Mouse (Mus musculus) heart, embryonic 11.5 days (tissue): ENCODE measurements at regions not wholly inside any gene's neighbourhood (a gene's known extent, or its start where the extent isn't known, plus 50 kb on each side); places are given as distances from the start of the nearest gene placed in this dataset.

Experiments
- ATAC-seq: fragments of 200-750 bp; cut with Nextera tagmentation; replicated peaks from 2 replicates; pipeline ENCODE4 v1.8.0; 2017; ENCODE audit warnings: moderate library complexity; ENCODE audit not compliant: insufficient number of reproducible peaks, low FRiP score, low TSS enrichment
- H3K27ac ChIP-seq: fragments of 300-500 bp; sonication (generic); 2 replicates; pipeline ENCODE4 v1.5.1; 2014; ENCODE audit warnings: mild to moderate bottlenecking, low read depth, low read length
- H3K27me3 ChIP-seq: fragments of 300-500 bp; sonication (generic); 2 replicates; pipeline ENCODE4 v1.6.1; 2014; ENCODE audit warnings: mild to moderate bottlenecking, low read length, mixed read lengths; ENCODE audit not compliant: control insufficient read depth, insufficient read depth
- H3K36me3 ChIP-seq: fragments of 300-500 bp; sonication (generic); 2 replicates; pipeline ENCODE4 v1.6.1; 2014; ENCODE audit warnings: mild to moderate bottlenecking, low read length, moderate library complexity, mixed read lengths; ENCODE audit not compliant: control insufficient read depth, insufficient read depth
- H3K4me1 ChIP-seq: fragments of 300-500 bp; sonication (generic); 2 replicates; pipeline ENCODE4 v1.6.1; 2014; ENCODE audit warnings: low read length; ENCODE audit not compliant: control insufficient read depth, insufficient read depth
- H3K4me2 ChIP-seq: fragments of 300-500 bp; sonication (generic); 2 replicates; pipeline ENCODE4 v1.6.1; 2014; ENCODE audit warnings: mild to moderate bottlenecking, moderate library complexity
- H3K4me3 ChIP-seq: fragments of 300-500 bp; sonication (generic); 2 replicates; pipeline ENCODE4 v1.5.1; 2014; ENCODE audit warnings: low read depth, low read length
- H3K9ac ChIP-seq: fragments of 300-500 bp; sonication (generic); 2 replicates; pipeline ENCODE4 v1.6.1; 2014; ENCODE audit warnings: mild to moderate bottlenecking, low read depth, low read length, moderate library complexity
- H3K9me3 ChIP-seq: fragments of 300-500 bp; sonication (generic); replicated peaks from 2 replicates; pipeline ENCODE4 v1.6.1; 2016; ENCODE audit warnings: low read length; ENCODE audit not compliant: control insufficient read depth
- WGBS: fragments of 180-500 bp; shearing (Covaris S2); extraction: QIAGEN DNeasy Blood & Tissue Kit; methylation state at CpG from one replicate; pipeline ENCODE4 v1.1.7; 2014; ENCODE audit not compliant: insufficient replicate concordance; 5-methylcytosine and 5-hydroxymethylcytosine counted together

- Histone ChIP-seq H3K4me2 (peak overlapping the region; percentile 3; the same call in 1 of the 2 replicates), H3K4me3 (no peak overlapping the region), H3K27me3 (no peaks in the 10 kb centered on the region), H3K9ac (no peak overlapping the region), H3K9me3 (no peaks in the 10 kb centered on the region), H3K36me3 (no peaks in the 10 kb centered on the region), H3K27ac (peak overlapping the region; percentile 80), H3K4me1 (peaks cover 17% of the 10 kb centered on the region)
- no peak for ATAC-seq
- WGBS = 36% methylated on average over 5 of the region's 5 CpGs
These were observed 86.2 kb upstream of the Slc25a26 start for GRCm38 (mm10) chr6:94413987-94414360.

GRCm38 (mm10) chr6:94413297-94413986 lies 86.7 kb upstream of the Slc25a26 start:
- no peak for ATAC-seq
- Histone ChIP-seq H3K9ac (no peak overlapping the region), H3K36me3 (no peaks in the 10 kb centered on the region), H3K9me3 (no peaks in the 10 kb centered on the region), H3K27ac (peak overlapping the region; percentile 80), H3K4me3 (no peak overlapping the region), H3K27me3 (no peaks in the 10 kb centered on the region), H3K4me1 (peaks cover 17% of the 10 kb centered on the region), H3K4me2 (peak overlapping the region; percentile 3; the same call in 1 of the 2 replicates)
- 50% methylated on average over 10 of the region's 10 CpGs for WGBS

GRCm38 (mm10) chr6:94412341-94412740 lies 87.8 kb upstream of the Slc25a26 start:
- Histone ChIP-seq H3K27me3 (no peaks in the 10 kb centered on the region), H3K4me2 (no peak overlapping the region), H3K4me1 (peaks cover 22% of the 10 kb centered on the region), H3K9ac (no peak overlapping the region), H3K36me3 (no peaks in the 10 kb centered on the region), H3K4me3 (no peak overlapping the region), H3K27ac (no peak overlapping the region), H3K9me3 (no peaks in the 10 kb centered on the region)
- ATAC-seq = no peak
- WGBS = 85% methylated on average over 7 of the region's 7 CpGs

- WGBS = 48% methylated on average over 2 of the region's 2 CpGs
- peaks cover 34% of the 10 kb centered on the region for H3K4me1 ChIP-seq
- no peak for ATAC-seq
These were observed 89.7 kb upstream of the Slc25a26 start for GRCm38 (mm10) chr6:94410480-94410879.

GRCm38 (mm10) chr6:94408996-94409395 lies 91.1 kb upstream of the Slc25a26 start:
- Histone ChIP-seq H3K27ac (no peak overlapping the region), H3K4me1 (peaks cover 32% of the 10 kb centered on the region), H3K9ac (no peak overlapping the region), H3K36me3 (no peaks in the 10 kb centered on the region), H3K9me3 (no peaks in the 10 kb centered on the region), H3K27me3 (no peaks in the 10 kb centered on the region), H3K4me3 (no peak overlapping the region), H3K4me2 (no peak overlapping the region)
- no peak for ATAC-seq
- 93% methylated on average over 2 of the region's 2 CpGs for WGBS

More at GRCm38 (mm10) chr6:94410480-94410879, 89.7 kb upstream of the Slc25a26 start:
- Histone ChIP-seq H3K4me2 (no peak overlapping the region), H3K36me3 (no peaks in the 10 kb centered on the region), H3K9me3 (no peaks in the 10 kb centered on the region), H3K27ac (no peak overlapping the region), H3K4me3 (no peak overlapping the region), H3K27me3 (no peaks in the 10 kb centered on the region), H3K9ac (no peak overlapping the region)

- Histone ChIP-seq H3K4me3 (no peak overlapping the region), H3K4me1 (peaks cover 22% of the 10 kb centered on the region), H3K36me3 (no peaks in the 10 kb centered on the region), H3K9me3 (no peaks in the 10 kb centered on the region), H3K27me3 (no peaks in the 10 kb centered on the region), H3K9ac (no peak overlapping the region), H3K4me2 (no peak overlapping the region), H3K27ac (no peak overlapping the region)
- WGBS = 66% methylated on average over 4 of the region's 4 CpGs
- ATAC-seq = no peak
These were observed 92.4 kb upstream of the Slc25a26 start for GRCm38 (mm10) chr6:94407751-94408150.

GRCm38 (mm10) chr6:94405371-94406076 lies 94.6 kb upstream of the Slc25a26 start:
- Histone ChIP-seq H3K27me3 (no peaks in the 10 kb centered on the region), H3K4me1 (peaks cover 17% of the 10 kb centered on the region), H3K9me3 (no peaks in the 10 kb centered on the region), H3K9ac (no peak overlapping the region), H3K36me3 (no peaks in the 10 kb centered on the region), H3K27ac (no peak overlapping the region), H3K4me2 (no peak overlapping the region), H3K4me3 (no peak overlapping the region)
- WGBS = 71% methylated on average over 8 of the region's 8 CpGs
- ATAC-seq = no peak

GRCm38 (mm10) chr6:94401617-94402481 lies 98.3 kb upstream of the Slc25a26 start:
- no peaks in the 10 kb centered on the region for H3K27me3 ChIP-seq

More at GRCm38 (mm10) chr6:94401617-94402481, 98.3 kb upstream of the Slc25a26 start:
- Histone ChIP-seq H3K4me1 (peaks cover 8% of the 10 kb centered on the region), H3K9me3 (no peaks in the 10 kb centered on the region), H3K4me2 (no peak overlapping the region), H3K36me3 (no peaks in the 10 kb centered on the region), H3K4me3 (no peak overlapping the region), H3K9ac (no peak overlapping the region), H3K27ac (no peak overlapping the region)
- ATAC-seq = no peak
- WGBS = 70% methylated on average over 9 of the region's 9 CpGs
